Mouse (Mus musculus): ENCODE data around the gene Socs4.

- TF ChIP-seq POLR2A (IDR thresholded peaks at IDR 0.05; ENCODE audit: low read depth, low read length) (no peak), CTCF (IDR thresholded peaks at IDR 0.05; ENCODE audit: extremely low read depth, insufficient read length, insufficient replicate concordance, low read depth, low read length) (no peak)
These were observed 34.0 kb upstream of the Socs4 start for GRCm38 (mm10) chr14:47242753-47243152.

Measured in small intestine, adult 2 months (tissue).